Mouse (Mus musculus) kidney, embryonic 15.5 days (tissue): ENCODE measurements around the gene Epha4. TPM values are rescaled to one million over a fixed set of nuclear protein-coding genes. Genes with fewer than 3 reads are reported as not detected.

Experiments
- microRNA-seq: library from miRNA; unstranded; fragments of <30 nt; microRNA quantifications from one replicate; pipeline ENCODE4, GENCODE M21; 2016
- polyA plus RNA-seq: library from polyadenylated mRNA; unstranded; fragments of >200 nt; fragmentation: Nextera tagmentation; extraction: Ambion mirVana; gene quantifications from 2 replicates; pipeline ENCODE4 v1.2.1, GENCODE M21; 2015

Epha4 gene
- polyA plus RNA-seq, 1 experiment from 2014 or later: 17.2 TPM

Small RNA genes lying within 50 kb of the gene (microRNA-seq; reads per million reads assigned to microRNA genes)
- not detected for gene Mir6352
